Mouse (Mus musculus) heart, postnatal 0 days (tissue): Measurements from ENCODE around the gene Zfp131. TPM values are rescaled to one million over a fixed set of nuclear protein-coding genes. Genes with fewer than 3 reads are reported as not detected.
"Not testable (repeated sequence)": the region's sequence is repeated elsewhere in the genome, so short reads cannot be mapped to it uniquely, and the experiment has no call there.

Source experiments
- ATAC-seq: fragments of 200-750 bp; cut with Nextera tagmentation; 2 replicates; pipeline ENCODE4 v1.8.0; 2017; ENCODE audit warnings: low read depth, moderate number of reproducible peaks, moderate library complexity; ENCODE audit not compliant: insufficient read depth
- DNase-seq: peaks from one replicate; pipeline ENCODE4 v3.0.0-alpha.2; 2016; ENCODE audit warnings: low spot score
- H3K27ac ChIP-seq: fragments of 300-500 bp; sonication (generic); 2 replicates; pipeline ENCODE4 v1.5.1; 2014; ENCODE audit warnings: low read depth, mild to moderate bottlenecking
- H3K27me3 ChIP-seq: fragments of 300-500 bp; sonication (generic); 2 replicates; pipeline ENCODE4 v1.6.1; 2014; ENCODE audit warnings: low read length, mixed read lengths; ENCODE audit not compliant: control insufficient read depth, insufficient read depth
- H3K36me3 ChIP-seq: fragments of 300-500 bp; sonication (generic); replicated peaks from 2 replicates; pipeline ENCODE4 v1.6.1; 2014; ENCODE audit warnings: low read length, mixed read lengths; ENCODE audit not compliant: control insufficient read depth, insufficient read depth
- H3K4me1 ChIP-seq: fragments of 300-500 bp; sonication (generic); 2 replicates; pipeline ENCODE4 v1.6.1; 2014; ENCODE audit warnings: antibody characterized with exemption; ENCODE audit not compliant: control insufficient read depth, insufficient read depth
- H3K4me2 ChIP-seq: fragments of 300-500 bp; sonication (generic); 2 replicates; pipeline ENCODE4 v1.6.1; 2014; ENCODE audit warnings: low read depth, mild to moderate bottlenecking, low read length, moderate library complexity
- H3K4me3 ChIP-seq: fragments of 300-500 bp; sonication (generic); 2 replicates; pipeline ENCODE4 v1.5.1; 2014; ENCODE audit warnings: low read depth, low read length
- H3K9ac ChIP-seq: fragments of 300-500 bp; sonication (generic); replicated peaks from 2 replicates; pipeline ENCODE4 v1.6.1; 2014; ENCODE audit warnings: low read depth, low read length, mixed read lengths
- H3K9me3 ChIP-seq: fragments of 300-500 bp; sonication (generic); replicated peaks from 2 replicates; pipeline ENCODE4 v1.6.1; 2016; ENCODE audit warnings: low read length; ENCODE audit not compliant: control insufficient read depth
- CTCF ChIP-seq: IDR thresholded peaks from 2 replicates; pipeline ENCODE4 v1.5.1; 2016; ENCODE audit warnings: antibody characterized with exemption, control low read depth, low read depth
- EP300 ChIP-seq: IDR thresholded peaks from 2 replicates; pipeline ENCODE4 v1.6.1; 2016; ENCODE audit warnings: antibody characterized with exemption, low read depth
- WGBS: fragments of 180-500 bp; shearing (Covaris S2); extraction: QIAGEN DNeasy Blood & Tissue Kit; methylation state at CpG from one replicate; pipeline ENCODE4 v1.1.7; 2014; 5-methylcytosine and 5-hydroxymethylcytosine counted together
- polyA plus RNA-seq: library from polyadenylated mRNA; unstranded; fragments of >200 nt; fragmentation: Nextera tagmentation; extraction: Ambion mirVana; gene quantifications from 2 replicates; pipeline ENCODE4 v1.2.1, GENCODE M21; 2015
- total RNA-seq: library from RNA; depleted of rRNA; stranded (reverse); fragments of >200 nt; gene quantifications from 2 replicates; pipeline ENCODE4 v1.2.3, GENCODE M21; 2014; ENCODE audit warnings: low replicate concordance; rRNA removed

Zfp131 gene
- 21.2 and 24.2 TPM in 2 replicates for total RNA-seq
- polyA plus RNA-seq, result 13.6 and 15.5 TPM in 2 replicates

- peak within 1 kb of the TSS; percentile 96 for H3K27ac ChIP-seq
- H3K9ac ChIP-seq, result peak within 1 kb of the TSS; percentile 92
- ATAC-seq (peak; percentile 98), DNase-seq (peak; percentile 93)
- H3K4me1 ChIP-seq, result 0 out of 2 replicates have a peak, but pooled peaks cover 13% of the 10 kb centered on the region
- peak within 1 kb of the TSS; percentile 82 for H3K4me3 ChIP-seq
- TF ChIP-seq EP300 (no peak), CTCF (no peak)
- WGBS, result 1% methylated on average over 62 of the region's 86 CpGs
- peaks cover 17% of the 10 kb centered on the region for H3K36me3 ChIP-seq
- H3K4me2 ChIP-seq, result peak within 1 kb of the TSS; percentile 66
- no peaks in the 10 kb centered on the region for H3K9me3 ChIP-seq
- no peaks in the 10 kb centered on the region for H3K27me3 ChIP-seq
These were observed at the start of gene Zfp131 for GRCm38 (mm10) chr13:119790761-119791579. Gene Zfp131 (minus strand): TSS chr13:119790889.

- H3K4me3 ChIP-seq, result not testable (repeated sequence)
- WGBS, result 19% methylated on average over 6 of the region's 6 CpGs
- peak; percentile 33 for TF ChIP-seq CTCF
These were observed 49.3 kb upstream of the Zfp131 start for GRCm38 (mm10) chr13:119839982-119840381.

DNA sequence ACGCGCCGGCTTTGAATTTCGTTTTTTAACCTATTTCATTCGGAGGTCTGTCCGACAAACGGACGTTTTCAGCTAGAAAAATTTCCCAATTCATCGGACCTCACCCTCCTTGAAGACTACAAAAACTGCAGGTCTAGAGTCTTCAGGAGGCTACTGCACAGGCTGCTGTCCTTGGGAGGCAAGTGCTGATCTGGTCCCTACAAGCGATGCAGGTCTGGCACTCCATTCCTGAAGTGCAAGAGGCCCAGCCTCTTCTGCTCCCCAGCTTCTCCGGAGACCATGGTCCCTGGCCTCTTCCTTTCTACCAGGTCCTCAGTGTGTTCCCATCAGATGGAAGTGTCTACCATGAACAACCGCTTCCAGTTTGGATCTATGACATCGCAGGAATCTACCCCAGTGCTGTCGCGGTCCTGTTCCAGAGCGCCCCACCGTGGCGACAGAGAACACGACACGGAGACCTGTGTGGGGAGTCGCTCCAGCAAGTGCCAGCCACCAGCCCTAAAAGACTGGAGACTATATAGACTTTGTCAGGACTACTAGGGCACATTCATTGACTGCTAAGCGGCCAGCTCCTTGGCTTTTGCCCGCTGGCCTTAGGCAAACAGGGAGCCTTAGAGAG, 47.1 kb upstream of the Zfp131 start:
- not testable (repeated sequence) for H3K36me3 ChIP-seq, H3K4me1 ChIP-seq, H3K4me3 ChIP-seq, H3K27me3 ChIP-seq, H3K9ac ChIP-seq, ATAC-seq, H3K4me2 ChIP-seq, H3K27ac ChIP-seq, H3K9me3 ChIP-seq
- DNase-seq, result peak; percentile 4
- WGBS, result 8% methylated on average over 14 of the region's 23 CpGs

More at GRCm38 (mm10) chr13:119839982-119840381, 49.3 kb upstream of the Zfp131 start:
- H3K4me2 ChIP-seq, H3K4me1 ChIP-seq, H3K27me3 ChIP-seq, H3K9me3 ChIP-seq, H3K27ac ChIP-seq, DNase-seq, H3K36me3 ChIP-seq, ATAC-seq, H3K9ac ChIP-seq: not testable (repeated sequence)

GRCm38 (mm10) chr13:119836324-119836811, 45.7 kb upstream of the Zfp131 start:
- H3K27me3 ChIP-seq, H3K9ac ChIP-seq, H3K36me3 ChIP-seq, H3K9me3 ChIP-seq, DNase-seq, H3K4me1 ChIP-seq, H3K27ac ChIP-seq: not testable (repeated sequence)
- Histone ChIP-seq H3K4me2 (peak overlapping the region; percentile 46), H3K4me3 (peak overlapping the region; percentile 21; the same call in 1 of the 2 replicates)
- 10% methylated on average over 20 of the region's 23 CpGs for WGBS
- peak; percentile 57 for ATAC-seq
- TF ChIP-seq CTCF, result 0 out of 2 replicates have a peak, but pooled peaks have one; percentile 7

- H3K9me3 ChIP-seq, ATAC-seq, H3K27ac ChIP-seq, H3K36me3 ChIP-seq, H3K27me3 ChIP-seq, H3K9ac ChIP-seq, H3K4me1 ChIP-seq: not testable (repeated sequence)
- 12% methylated on average over 18 of the region's 25 CpGs for WGBS
- DNase-seq, result peak; percentile 6
- peak; percentile 47 for TF ChIP-seq CTCF
- peak within 1 kb of the TSS; percentile 46 for H3K4me2 ChIP-seq
- peak within 1 kb of the TSS; percentile 21; the same call in 1 of the 2 replicates for H3K4me3 ChIP-seq
These were observed 44.8 kb upstream of the Zfp131 start, which contains the start of gene D13Ertd608e for GRCm38 (mm10) chr13:119835320-119836056. Gene D13Ertd608e (plus strand): TSS chr13:119836006.

DNA sequence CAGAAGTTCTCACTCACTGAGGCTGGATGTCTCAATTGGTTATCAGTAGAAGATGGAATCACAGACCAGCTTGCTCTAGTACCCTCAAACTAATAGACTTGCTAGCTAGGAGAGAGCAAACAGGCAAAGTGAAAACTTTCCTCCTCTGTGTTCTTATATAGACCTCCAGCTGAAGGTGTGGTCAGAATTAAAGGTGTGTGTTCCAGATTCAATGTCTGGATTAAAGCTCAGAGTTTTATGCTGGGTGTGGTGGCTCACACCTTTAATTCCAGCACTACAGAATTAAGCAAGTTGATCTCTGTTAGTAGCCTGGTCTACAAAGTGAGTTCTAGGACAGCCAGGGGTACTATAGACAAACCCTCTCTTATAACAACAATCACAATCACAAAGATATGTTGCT, 39.4 kb upstream of the Zfp131 start, which contains the start of gene AF067063:
TSS of gene AF067063 (minus strand) at position 101 of the 400 bp plus-strand sequence.
- not testable (repeated sequence) for H3K9ac ChIP-seq, H3K4me2 ChIP-seq, H3K27me3 ChIP-seq, DNase-seq, H3K4me3 ChIP-seq, H3K27ac ChIP-seq, H3K9me3 ChIP-seq, ATAC-seq, H3K36me3 ChIP-seq, H3K4me1 ChIP-seq
